Mouse (Mus musculus) cerebellum, adult 8-10 months (tissue): ENCODE data around the gene Mmadhc.

Source experiments
- DNase-seq: peaks from one replicate; pipeline ENCODE4 v3.0.0; 2022

Mmadhc gene

DNA sequence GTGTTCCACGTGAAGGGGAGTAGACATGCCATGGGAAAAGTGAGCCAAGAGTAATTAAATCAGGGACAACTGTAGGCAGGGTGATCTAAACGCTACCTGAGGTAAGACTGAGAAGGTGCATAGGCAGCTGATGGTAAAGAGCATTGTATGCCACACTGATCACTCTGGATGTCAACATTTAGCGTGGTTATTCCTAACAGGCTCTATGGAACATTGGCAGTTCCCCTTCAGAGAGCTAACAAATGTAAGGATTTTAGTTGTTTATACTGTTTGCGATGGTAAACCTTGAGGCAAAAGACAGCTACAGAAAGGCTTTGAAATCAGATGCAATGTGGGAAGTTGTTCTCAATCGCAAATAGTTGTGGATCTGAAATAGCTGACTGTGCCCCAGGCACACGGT is 32.5 kb downstream of the Mmadhc start:
- no peak for DNase-seq

DNA sequence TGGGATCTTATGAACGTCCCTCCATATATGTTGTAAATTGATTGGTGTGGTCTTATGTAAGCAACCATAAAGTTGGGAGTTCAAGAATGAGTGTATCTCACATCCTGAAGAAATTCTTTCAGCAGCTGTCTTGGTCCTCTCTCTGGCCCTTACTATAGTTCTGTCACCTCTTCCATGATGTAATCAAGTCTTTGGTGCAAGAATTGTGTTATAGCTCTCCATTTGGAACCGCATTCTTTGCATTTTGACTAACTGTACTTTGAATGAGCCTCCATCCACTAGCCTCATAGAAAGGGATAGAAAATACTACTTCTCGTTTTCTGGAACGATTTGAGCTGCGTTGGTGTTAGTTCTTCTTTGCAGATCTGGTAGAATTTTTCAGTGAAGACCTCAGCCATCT is 41.6 kb downstream of the Mmadhc start:
- DNase-seq: no peak

- no peak for DNase-seq
Measured at GRCm38 (mm10) chr2:50248551-50248950, 48.0 kb downstream of the Mmadhc start.

- DNase-seq: no peak
Measured at GRCm38 (mm10) chr2:50233491-50233890, 63.1 kb downstream of the Mmadhc start.
